Mouse (Mus musculus): ENCODE results near the gene Ncoa5.

DNA sequence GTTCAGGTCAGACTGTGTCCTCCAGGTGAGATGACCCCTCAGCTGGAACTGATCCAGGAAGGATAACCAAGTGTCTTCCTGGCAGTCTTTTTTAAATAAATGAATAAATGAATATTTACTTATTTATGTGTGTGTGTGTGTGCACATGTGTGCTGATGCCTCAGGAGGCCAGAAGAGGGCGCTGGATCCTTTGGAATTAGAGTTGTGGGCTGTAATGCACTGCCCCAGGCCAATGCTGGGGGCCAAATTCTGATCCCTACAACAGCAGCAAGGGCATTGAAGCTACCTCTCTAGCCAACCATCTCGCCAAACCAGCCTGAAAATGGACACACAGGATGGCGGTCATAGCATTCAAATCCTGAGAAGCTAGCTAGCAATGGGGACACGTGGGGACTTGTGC, 78.9 kb downstream of the Ncoa5 start:
- TF ChIP-seq POLR2A (IDR thresholded peaks at IDR 0.05; ENCODE audit: low read depth, low read length) (no peak), CTCF (conservative IDR thresholded peaks at IDR 0.05; ENCODE audit: insufficient read depth, insufficient read length, low read depth, low read length) (no peak)
